Mouse (Mus musculus) C2C12 (cell line): ENCODE results near the gene Dmap1.

Experiments used
- CEBPB ChIP-seq: IDR thresholded peaks from one replicate; pipeline ENCODE4 v1.6.1; 2011; ENCODE audit warnings: low read depth, mild to moderate bottlenecking, control low read depth, moderate library complexity
- CTCF ChIP-seq: IDR thresholded peaks from one replicate; pipeline ENCODE4 v1.5.1; 2011; ENCODE audit not compliant: control insufficient read depth, insufficient read depth, insufficient read length
- MAX ChIP-seq: IDR thresholded peaks from one replicate; pipeline ENCODE4 v1.6.1; 2011; ENCODE audit warnings: mild to moderate bottlenecking, control low read depth
- MYOD1 ChIP-seq: IDR thresholded peaks from one replicate; pipeline ENCODE4 v1.6.1; 2011; ENCODE audit warnings: low read depth; ENCODE audit not compliant: control insufficient read depth, insufficient read length

- TF ChIP-seq MYOD1 (no peak), CTCF (no peak), CEBPB (no peak), MAX (no peak)
These were observed 51.9 kb downstream of the Dmap1 start for GRCm38 (mm10) chr4:117630053-117630670.
